Comparison of ENCODE assay signal across 27 mouse cellular contexts in the genomic region with DNA sequence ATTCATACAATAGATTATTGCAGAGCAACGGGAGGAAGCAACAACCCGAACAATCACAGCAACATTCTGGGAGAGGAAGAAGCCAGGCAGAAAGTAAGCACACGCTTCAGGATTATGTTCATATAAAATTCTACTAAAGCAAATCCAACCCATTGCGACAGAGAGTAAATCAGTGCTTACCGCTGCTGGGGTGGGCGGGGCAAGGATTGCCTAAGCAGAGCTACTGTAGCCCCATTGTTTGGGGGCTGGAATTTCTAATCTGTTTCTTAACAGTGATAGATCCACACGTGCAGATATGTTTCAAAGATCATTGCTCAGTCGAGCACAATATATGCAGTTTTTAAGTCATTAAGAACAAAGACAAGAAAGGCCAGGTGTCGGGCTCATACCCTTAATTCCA. TPM values are rescaled to one million over a fixed set of nuclear protein-coding genes. Genes with fewer than 3 reads are reported as not detected.
"Had no signal": no experiment of that assay in that cellular context is flagged by ENCODE, and none has a peak within 500 bp of the region (broad histone marks: within the 10 kb centered on the region; RNA-seq: fewer than 3 reads in every experiment).

No protein-coding gene starts in this region.

- H3K4me2 ChIP-seq: liver, embryonic 13.5 days; lung, embryonic 14.5 days; midbrain, embryonic 12.5 days; midbrain, embryonic 15.5 days; neural tube, embryonic 12.5 days; neural tube, embryonic 15.5 days; stomach, embryonic 15.5 days had no signal

- H3K27ac ChIP-seq: left cerebral cortex, adult 2 months; liver, embryonic 13.5 days; macrophage; midbrain, embryonic 12.5 days; midbrain, embryonic 15.5 days; neural tube, embryonic 12.5 days; neural tube, embryonic 15.5 days; stomach, embryonic 15.5 days had no signal

- H3K36me3 ChIP-seq: liver, embryonic 13.5 days; midbrain, embryonic 12.5 days; midbrain, embryonic 15.5 days; neural tube, embryonic 12.5 days; neural tube, embryonic 15.5 days; stomach, embryonic 15.5 days had no signal

- ATAC-seq: lung, postnatal 0 days; midbrain, embryonic 15.5 days had no signal

- H3K9me3 ChIP-seq: liver, embryonic 13.5 days; midbrain, embryonic 12.5 days; midbrain, embryonic 15.5 days; neural tube, embryonic 12.5 days; neural tube, embryonic 15.5 days; stomach, embryonic 15.5 days had no signal

- DNase-seq: kidney, postnatal 14 days; layer of hippocampus, postnatal 36 days; liver, embryonic 13.5 days; lung, embryonic 14.5 days; right cerebral cortex, adult 18-20 months; right cerebral cortex, postnatal 14 days; right cerebral cortex, postnatal 4 days; thymus, postnatal 36 days had no signal

- H3K4me1 ChIP-seq: liver, embryonic 13.5 days; midbrain, embryonic 12.5 days; midbrain, embryonic 15.5 days; neural tube, embryonic 12.5 days; neural tube, embryonic 15.5 days; stomach, embryonic 15.5 days had no signal

- H3K9ac ChIP-seq: liver, embryonic 13.5 days; lung, embryonic 14.5 days; midbrain, embryonic 12.5 days; midbrain, embryonic 15.5 days; neural tube, embryonic 12.5 days; neural tube, embryonic 15.5 days; stomach, embryonic 15.5 days had no signal

- H3K27me3 ChIP-seq: liver, embryonic 13.5 days; midbrain, embryonic 12.5 days; midbrain, embryonic 15.5 days; neural tube, embryonic 12.5 days; neural tube, embryonic 15.5 days; stomach, embryonic 15.5 days had no signal

- H3K4me3 ChIP-seq: left cerebral cortex, adult 2 months; liver, embryonic 13.5 days; midbrain, embryonic 12.5 days; midbrain, embryonic 15.5 days; neural tube, embryonic 12.5 days; neural tube, embryonic 15.5 days; stomach, embryonic 15.5 days had no signal

RNA-seq across cellular contexts. Expression of gene Gm17409, which starts 52.2 kb away (rescaled TPM):
- total RNA-seq: layer of hippocampus, adult 8-10 months; layer of hippocampus, postnatal 10 days; layer of hippocampus, postnatal 36 days; left cerebral cortex, adult 2 months; left cerebral cortex, postnatal 10 days; left cerebral cortex, postnatal 36 days; liver, adult 2 months; megakaryocyte, adult 5-6 weeks had no signal
- polyA plus RNA-seq: kidney, embryonic 16.5 days; limb, embryonic 11.5 days; limb, embryonic 14.5 days; liver, adult 2 months; liver, embryonic 13.5 days; liver, embryonic 16.5 days; lung, embryonic 14.5 days; lung, postnatal 0 days; macrophage; midbrain, embryonic 12.5 days; midbrain, embryonic 15.5 days; neural tube, embryonic 12.5 days; neural tube, embryonic 15.5 days; stomach, embryonic 15.5 days; urinary bladder, adult 2 months had no signal

RNA-seq across cellular contexts. Expression of gene Acvr1c, which starts 60.0 kb away (rescaled TPM):
- polyA plus RNA-seq: limb, embryonic 11.5 days; liver, adult 2 months; liver, embryonic 13.5 days; macrophage had no signal
